Mouse (Mus musculus) heart, postnatal 0 days (tissue): ENCODE results near the gene Tmem191c. TPM values are rescaled to one million over a fixed set of nuclear protein-coding genes. Genes with fewer than 3 reads are reported as not detected.

ENCODE experiments used
- ATAC-seq: fragments of 200-750 bp; cut with Nextera tagmentation; 2 replicates; pipeline ENCODE4 v1.8.0; 2017; ENCODE audit warnings: low read depth, moderate number of reproducible peaks, moderate library complexity; ENCODE audit not compliant: insufficient read depth
- DNase-seq: peaks from one replicate; pipeline ENCODE4 v3.0.0-alpha.2; 2016; ENCODE audit warnings: low spot score
- H3K27ac ChIP-seq: fragments of 300-500 bp; sonication (generic); 2 replicates; pipeline ENCODE4 v1.5.1; 2014; ENCODE audit warnings: low read depth, mild to moderate bottlenecking
- H3K27me3 ChIP-seq: fragments of 300-500 bp; sonication (generic); 2 replicates; pipeline ENCODE4 v1.6.1; 2014; ENCODE audit warnings: low read length, mixed read lengths; ENCODE audit not compliant: control insufficient read depth, insufficient read depth
- H3K36me3 ChIP-seq: fragments of 300-500 bp; sonication (generic); replicated peaks from 2 replicates; pipeline ENCODE4 v1.6.1; 2014; ENCODE audit warnings: low read length, mixed read lengths; ENCODE audit not compliant: control insufficient read depth, insufficient read depth
- H3K4me1 ChIP-seq: fragments of 300-500 bp; sonication (generic); 2 replicates; pipeline ENCODE4 v1.6.1; 2014; ENCODE audit warnings: antibody characterized with exemption; ENCODE audit not compliant: control insufficient read depth, insufficient read depth
- H3K4me2 ChIP-seq: fragments of 300-500 bp; sonication (generic); 2 replicates; pipeline ENCODE4 v1.6.1; 2014; ENCODE audit warnings: low read depth, mild to moderate bottlenecking, low read length, moderate library complexity
- H3K4me3 ChIP-seq: fragments of 300-500 bp; sonication (generic); 2 replicates; pipeline ENCODE4 v1.5.1; 2014; ENCODE audit warnings: low read depth, low read length
- H3K9ac ChIP-seq: fragments of 300-500 bp; sonication (generic); replicated peaks from 2 replicates; pipeline ENCODE4 v1.6.1; 2014; ENCODE audit warnings: low read depth, low read length, mixed read lengths
- H3K9me3 ChIP-seq: fragments of 300-500 bp; sonication (generic); replicated peaks from 2 replicates; pipeline ENCODE4 v1.6.1; 2016; ENCODE audit warnings: low read length; ENCODE audit not compliant: control insufficient read depth
- CTCF ChIP-seq: IDR thresholded peaks from 2 replicates; pipeline ENCODE4 v1.5.1; 2016; ENCODE audit warnings: antibody characterized with exemption, control low read depth, low read depth
- EP300 ChIP-seq: IDR thresholded peaks from 2 replicates; pipeline ENCODE4 v1.6.1; 2016; ENCODE audit warnings: antibody characterized with exemption, low read depth
- WGBS: fragments of 180-500 bp; shearing (Covaris S2); extraction: QIAGEN DNeasy Blood & Tissue Kit; methylation state at CpG from one replicate; pipeline ENCODE4 v1.1.7; 2014; 5-methylcytosine and 5-hydroxymethylcytosine counted together
- polyA plus RNA-seq: library from polyadenylated mRNA; unstranded; fragments of >200 nt; fragmentation: Nextera tagmentation; extraction: Ambion mirVana; gene quantifications from 2 replicates; pipeline ENCODE4 v1.2.1, GENCODE M21; 2015
- total RNA-seq: library from RNA; depleted of rRNA; stranded (reverse); fragments of >200 nt; gene quantifications from 2 replicates; pipeline ENCODE4 v1.2.3, GENCODE M21; 2014; ENCODE audit warnings: low replicate concordance

Tmem191c gene
- total and polyA plus RNA-seq, 2 experiments from 2014 or later: 8.0 to 10.8 TPM

DNA sequence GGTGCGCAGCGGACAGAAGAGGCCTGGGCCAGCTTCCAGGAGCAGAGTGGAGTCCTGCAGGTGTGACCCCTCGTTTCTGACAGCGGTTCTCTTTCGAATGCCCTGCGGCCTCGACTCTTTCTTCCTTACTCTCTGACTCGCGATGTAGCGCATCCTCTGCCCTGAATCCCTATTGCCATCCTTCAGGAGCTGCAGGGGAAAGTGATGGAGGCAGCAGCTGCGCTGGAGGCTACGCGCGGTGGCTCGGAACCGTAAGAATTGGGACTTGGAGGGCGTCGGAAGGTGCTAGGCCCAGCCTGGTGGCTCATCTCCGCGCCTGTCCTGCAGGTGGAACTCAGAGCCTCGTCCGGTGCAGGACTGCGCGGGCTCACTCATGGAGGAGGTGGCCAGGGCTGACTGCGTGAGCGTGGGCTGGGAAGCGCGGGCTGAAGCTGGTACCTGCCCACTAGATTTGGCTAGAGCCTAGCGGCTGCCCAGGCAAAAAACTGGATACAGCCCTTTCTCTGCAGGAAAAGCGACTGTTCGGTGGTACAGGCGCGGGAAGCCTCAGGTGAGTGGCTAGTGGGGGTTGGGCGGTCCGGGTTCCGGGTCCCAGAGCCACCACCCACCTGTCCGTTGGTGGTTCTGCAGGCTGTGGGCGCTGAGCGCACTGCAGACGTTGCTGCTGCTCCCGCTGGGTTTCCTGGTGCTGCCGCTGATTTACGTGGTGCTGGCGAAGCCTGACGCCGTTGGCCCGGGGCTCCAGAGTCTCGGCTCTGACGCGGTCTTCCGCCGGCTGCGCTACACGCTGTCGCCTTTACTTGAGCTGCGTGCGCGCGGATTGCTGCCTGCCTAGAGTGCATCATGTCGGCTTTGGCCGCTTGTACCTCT is 1.7 kb downstream of the Tmem191c start:
- 8% methylated on average over 61 of the region's 61 CpGs for WGBS

DNA sequence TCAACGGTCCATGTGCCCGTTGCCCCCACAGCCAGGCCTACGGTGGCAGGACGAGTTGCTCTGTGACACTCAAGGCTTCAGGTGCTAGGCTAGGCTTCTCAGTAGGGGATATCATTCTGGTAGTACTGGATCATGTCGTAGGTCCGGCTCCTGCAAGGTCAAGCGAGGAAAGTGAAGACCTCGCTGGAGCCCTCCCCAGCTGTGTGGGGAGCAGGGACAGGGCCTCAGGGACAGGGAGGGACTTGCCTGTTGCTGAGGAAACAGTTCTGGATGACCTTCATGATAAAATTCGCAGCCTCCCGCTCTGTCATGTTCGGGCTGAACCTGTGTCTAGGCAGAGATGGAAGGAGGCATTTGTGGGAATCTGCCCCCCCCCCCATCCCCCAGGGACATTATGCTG is 4.6 kb downstream of the Tmem191c start:
- Histone ChIP-seq H3K36me3 (peaks cover 58% of the 10 kb centered on the region), H3K27ac (no peak overlapping the region), H3K4me2 (no peak overlapping the region), H3K4me3 (no peak overlapping the region), H3K27me3 (peaks cover 17% of the 10 kb centered on the region), H3K9me3 (no peaks in the 10 kb centered on the region), H3K4me1 (peaks cover 13% of the 10 kb centered on the region), H3K9ac (no peak overlapping the region)
- ATAC-seq (no peak), DNase-seq (no peak)
- WGBS: 86% methylated on average over 11 of the region's 11 CpGs
- TF ChIP-seq EP300 (no peak), CTCF (no peak)

More for the DNA sequence above, 1.7 kb downstream of the Tmem191c start:
- H3K9me3 ChIP-seq: no peaks in the 10 kb centered on the region
- no peak for DNase-seq
- H3K9ac ChIP-seq: no peak overlapping the region
- H3K4me2 ChIP-seq: peak overlapping the region; percentile 91
- H3K36me3 ChIP-seq: peaks cover 29% of the 10 kb centered on the region
- H3K27me3 ChIP-seq: peaks cover 17% of the 10 kb centered on the region
- H3K4me1 ChIP-seq: peaks cover 13% of the 10 kb centered on the region
- peak overlapping the region; percentile 57 for H3K4me3 ChIP-seq
- TF ChIP-seq EP300: no peak
- TF ChIP-seq CTCF: no peak
- no peak for ATAC-seq
- no peak overlapping the region for H3K27ac ChIP-seq

GRCm38 (mm10) chr16:17283151-17283550 is 7.3 kb downstream of the Tmem191c start:
- 44% methylated on average over 6 of the region's 6 CpGs for WGBS
- H3K36me3 ChIP-seq: peaks cover 73% of the 10 kb centered on the region
- ATAC-seq: no peak
- H3K9ac ChIP-seq: no peak overlapping the region
- H3K4me3 ChIP-seq: no peak overlapping the region
- H3K27me3 ChIP-seq: peaks cover 1% of the 10 kb centered on the region; the same call in 1 of the 2 replicates
- no peak for DNase-seq
- H3K27ac ChIP-seq: no peak overlapping the region
- TF ChIP-seq CTCF (no peak), EP300 (no peak)
- no peaks in the 10 kb centered on the region for H3K4me1 ChIP-seq
- no peak overlapping the region for H3K4me2 ChIP-seq
- H3K9me3 ChIP-seq: no peaks in the 10 kb centered on the region

- H3K4me1 ChIP-seq: no peaks in the 10 kb centered on the region
- H3K27me3 ChIP-seq: no peaks in the 10 kb centered on the region
- DNase-seq (no peak), ATAC-seq (no peak)
- no peak overlapping the region for H3K4me2 ChIP-seq
- TF ChIP-seq CTCF (no peak), EP300 (no peak)
- no peak overlapping the region for H3K4me3 ChIP-seq
- peaks cover 77% of the 10 kb centered on the region for H3K36me3 ChIP-seq
- WGBS: 86% methylated on average over 2 of the region's 2 CpGs
- no peaks in the 10 kb centered on the region for H3K9me3 ChIP-seq
- H3K9ac ChIP-seq: no peak overlapping the region
- no peak overlapping the region for H3K27ac ChIP-seq
Measured at GRCm38 (mm10) chr16:17287103-17287502, 11.2 kb downstream of the Tmem191c start.

GRCm38 (mm10) chr16:17291016-17291415 is 15.1 kb downstream of the Tmem191c start:
- Histone ChIP-seq H3K27ac (no peak overlapping the region), H3K4me1 (no peaks in the 10 kb centered on the region), H3K9ac (no peak overlapping the region), H3K36me3 (peaks cover 66% of the 10 kb centered on the region), H3K9me3 (no peaks in the 10 kb centered on the region), H3K4me2 (no peak overlapping the region), H3K27me3 (no peaks in the 10 kb centered on the region), H3K4me3 (no peak overlapping the region)
- 61% methylated on average over 2 of the region's 2 CpGs for WGBS
- no peak for TF ChIP-seq CTCF
- TF ChIP-seq EP300: no peak
- no peak for ATAC-seq
- DNase-seq: no peak

DNA sequence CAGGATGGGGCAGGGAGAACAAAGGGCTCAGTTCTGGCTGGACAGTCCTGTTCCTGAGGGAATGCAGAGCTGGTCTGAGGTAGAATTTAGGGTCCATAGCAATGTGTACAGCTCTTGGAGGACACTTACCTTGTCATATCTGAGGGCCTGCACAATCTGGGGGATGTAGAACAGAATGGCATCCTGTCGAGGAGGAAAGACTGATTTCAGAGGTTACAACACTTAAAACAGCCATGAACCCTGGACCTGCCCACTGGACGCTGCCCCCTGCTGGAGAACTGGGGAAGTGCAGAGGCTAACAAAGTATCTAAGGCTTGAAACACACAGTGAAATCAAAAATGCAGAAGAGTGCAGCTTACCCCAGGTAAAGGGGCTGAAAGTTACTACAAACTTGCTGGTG is 16.9 kb downstream of the Tmem191c start:
- Histone ChIP-seq H3K9ac (no peak overlapping the region), H3K27ac (no peak overlapping the region), H3K4me2 (no peak overlapping the region), H3K4me1 (no peaks in the 10 kb centered on the region), H3K27me3 (no peaks in the 10 kb centered on the region), H3K4me3 (no peak overlapping the region), H3K9me3 (no peaks in the 10 kb centered on the region), H3K36me3 (peaks cover 75% of the 10 kb centered on the region)
- WGBS: 4% methylated on average over 2 of the region's 2 CpGs
- ATAC-seq: no peak
- peak; percentile 53 for DNase-seq
- peak; percentile 93 for TF ChIP-seq CTCF
- no peak for TF ChIP-seq EP300
